Mouse (Mus musculus) cerebellum, adult 18-20 months (tissue): ENCODE measurements around the gene Olfr859.
"Not testable (repeated sequence)": the region's sequence is repeated elsewhere in the genome, so short reads cannot be mapped to it uniquely, and the experiment has no call there.

Experiments
- DNase-seq, 2 experiments: peaks; one replicate each; pipeline ENCODE4 v3.0.0; 2021

Gene Olfr859

GRCm38 (mm10) chr9:19804606-19805005 is at the start of gene Olfr859:
Olfr859 (plus strand) TSS chr9:19804906.
- not testable (repeated sequence) for DNase-seq

GRCm38 (mm10) chr9:19769136-19769535 is 35.6 kb upstream of the Olfr859 start:
- DNase-seq = no peak

GRCm38 (mm10) chr9:19769701-19770100 is 35.0 kb upstream of the Olfr859 start:
- no peak for DNase-seq

- DNase-seq = no peak
These were observed 24.7 kb upstream of the Olfr859 start, which contains the start of gene Olfr58 for GRCm38 (mm10) chr9:19779983-19780382. Olfr58 (plus strand) TSS chr9:19780283.

GRCm38 (mm10) chr9:19803000-19803399 is 1.7 kb upstream of the Olfr859 start:
- no peak for DNase-seq

GRCm38 (mm10) chr9:19849647-19850046 is 44.9 kb downstream of the Olfr859 start, which contains the start of gene Olfr860:
Olfr860 (minus strand) TSS chr9:19849747.
- no peak for DNase-seq
